Mouse (Mus musculus): ENCODE results near the gene Hba-a2. TPM values are rescaled to one million over a fixed set of nuclear protein-coding genes. Genes with fewer than 3 reads are reported as not detected.
A peak's percentile ranks its signal among the peaks of the same experiment; 100 is the strongest.
"Not testable (repeated sequence)": the region's sequence is repeated elsewhere in the genome, so short reads cannot be mapped to it uniquely, and the experiment has no call there.

Gene Hba-a2
- 100 to 1,000 TPM in 1 of 2 experiments, 10 to 100 TPM in 1; 33.9 to 114 TPM for total RNA-seq (2021)

- DNase-seq; intact Hi-C loops (cut with DNase I): not testable (repeated sequence)
Measured at GRCm38 (mm10) chr11:32296203-32296602, at the start of gene Hba-a2. Gene Hba-a2, plus strand, starts transcription at chr11:32296489.

- no peak for DNase-seq
- intact Hi-C loops (cut with DNase I): no loop called here
Measured at GRCm38 (mm10) chr11:32247068-32247467, 49.2 kb upstream of the Hba-a2 start.

- intact Hi-C loops (cut with DNase I): no loop called here
- DNase-seq: no peak
Measured at GRCm38 (mm10) chr11:32248350-32248749, 47.9 kb upstream of the Hba-a2 start.

- intact Hi-C loops (cut with DNase I): no loop called here
Measured at GRCm38 (mm10) chr11:32250880-32251763, 45.2 kb upstream of the Hba-a2 start.

GRCm38 (mm10) chr11:32253121-32253520, 43.2 kb upstream of the Hba-a2 start:
- intact Hi-C loops (cut with DNase I): no loop called here
- DNase-seq: no peak

More at GRCm38 (mm10) chr11:32250880-32251763, 45.2 kb upstream of the Hba-a2 start:
- DNase-seq: no peak

- DNase-seq: no peak
- intact Hi-C loops (cut with DNase I): no loop called here
Measured at GRCm38 (mm10) chr11:32256146-32256545, 40.1 kb upstream of the Hba-a2 start.

- DNase-seq: no peak
- intact Hi-C loops (cut with DNase I): no loop called here
Measured at GRCm38 (mm10) chr11:32256566-32256965, 39.7 kb upstream of the Hba-a2 start.

GRCm38 (mm10) chr11:32262674-32263415, 33.4 kb upstream of the Hba-a2 start:
- intact Hi-C loops (cut with DNase I): no loop called here
- DNase-seq: no peak

- no peak for DNase-seq
- intact Hi-C loops (cut with DNase I): no loop called here
Measured at GRCm38 (mm10) chr11:32265117-32265738, 31.1 kb upstream of the Hba-a2 start.

- intact Hi-C loops (cut with DNase I): no loop called here
- no peak for DNase-seq
Measured at GRCm38 (mm10) chr11:32266194-32266593, 30.1 kb upstream of the Hba-a2 start.

GRCm38 (mm10) chr11:32266776-32267175, 29.5 kb upstream of the Hba-a2 start:
- DNase-seq: no peak
- intact Hi-C loops (cut with DNase I): no loop called here

- DNase-seq: peak; percentile 97
- intact Hi-C loops (cut with DNase I): no loop called here
Measured at GRCm38 (mm10) chr11:32267188-32267884, 29.0 kb upstream of the Hba-a2 start, which contains the start of gene Nprl3. Gene Nprl3, minus strand, starts transcription at chr11:32267707.

GRCm38 (mm10) chr11:32267964-32268363, 28.3 kb upstream of the Hba-a2 start:
- DNase-seq: no peak

GRCm38 (mm10) chr11:32268952-32269351, 27.3 kb upstream of the Hba-a2 start:
- no peak for DNase-seq
- intact Hi-C loops (cut with DNase I): no loop called here

More at GRCm38 (mm10) chr11:32267964-32268363, 28.3 kb upstream of the Hba-a2 start:
- intact Hi-C loops (cut with DNase I): no loop called here

GRCm38 (mm10) chr11:32271178-32271577, 25.1 kb upstream of the Hba-a2 start:
- DNase-seq: no peak
- intact Hi-C loops (cut with DNase I): no loop called here

- intact Hi-C loops (cut with DNase I): no loop called here
- no peak for DNase-seq
Measured at GRCm38 (mm10) chr11:32276347-32276746, 19.9 kb upstream of the Hba-a2 start, which contains the start of gene Hba-x. Gene Hba-x, plus strand, starts transcription at chr11:32276400.

GRCm38 (mm10) chr11:32277736-32278457, 18.4 kb upstream of the Hba-a2 start:
- intact Hi-C loops (cut with DNase I): no loop called here
- DNase-seq: no peak

GRCm38 (mm10) chr11:32278458-32278957, 17.8 kb upstream of the Hba-a2 start:
- intact Hi-C loops (cut with DNase I): no loop called here
- DNase-seq: no peak

GRCm38 (mm10) chr11:32280646-32281045, 15.6 kb upstream of the Hba-a2 start:
- intact Hi-C loops (cut with DNase I): no loop called here

More at GRCm38 (mm10) chr11:32280646-32281045, 15.6 kb upstream of the Hba-a2 start:
- no peak for DNase-seq
